Mouse (Mus musculus) c-Kit-positive CD71-positive TER-119-negative erythroid progenitor cells, embryonic 14.5 days (primary cell): ENCODE data around the gene Gpr137.

ENCODE experiments used
- DNase-seq: peaks from one replicate; pipeline ENCODE4 v3.0.0-alpha.2; 2013; ENCODE audit warnings: low read depth

The Gpr137 gene

DNA sequence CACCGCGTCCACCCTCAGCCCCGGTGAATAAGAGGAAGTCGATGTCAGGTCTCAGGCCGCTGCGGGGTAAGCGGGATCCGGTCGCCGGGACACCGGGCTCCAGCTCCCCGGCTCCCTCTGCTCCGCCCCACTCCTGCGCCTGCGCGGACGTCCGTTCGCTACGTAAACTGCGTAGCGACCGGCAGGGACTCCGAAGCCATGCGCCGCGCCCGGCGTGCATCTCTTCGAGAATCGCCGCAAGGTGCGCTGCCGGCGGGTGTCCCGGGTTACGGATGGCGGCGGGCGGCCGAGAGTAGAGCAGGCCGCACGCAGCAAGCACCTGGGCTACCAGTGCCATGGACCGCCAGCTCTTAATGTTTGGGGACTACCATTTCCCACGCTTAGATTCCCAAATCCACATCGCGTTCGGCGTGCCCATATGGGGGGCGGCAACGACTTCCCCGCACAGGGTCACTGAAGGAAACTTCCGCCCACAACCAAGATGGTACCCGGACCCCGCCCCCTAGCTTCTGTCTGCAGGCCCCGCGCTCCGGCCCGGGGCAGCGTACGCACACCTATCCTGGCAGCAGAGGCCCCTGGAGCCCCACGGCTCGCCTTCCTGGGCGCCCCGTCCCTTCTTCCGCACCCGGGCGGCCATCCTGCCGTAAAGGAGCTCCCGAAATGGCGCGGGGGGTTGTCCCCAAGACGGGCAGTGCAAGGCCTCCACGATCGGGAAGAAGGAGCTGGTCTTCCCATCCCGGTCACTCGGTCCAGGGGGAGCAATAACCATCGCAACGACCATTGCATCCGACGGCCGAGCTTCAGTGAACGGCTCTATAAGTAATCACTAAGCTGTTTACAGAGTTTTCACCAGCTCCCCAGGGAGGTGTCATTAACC, 670 bp downstream of the Gpr137 start, which contains the start of gene Bad:
Bad (plus strand) TSS at position 490 of the 877 bp plus-strand sequence.
- DNase-seq: peak; percentile 90

DNA sequence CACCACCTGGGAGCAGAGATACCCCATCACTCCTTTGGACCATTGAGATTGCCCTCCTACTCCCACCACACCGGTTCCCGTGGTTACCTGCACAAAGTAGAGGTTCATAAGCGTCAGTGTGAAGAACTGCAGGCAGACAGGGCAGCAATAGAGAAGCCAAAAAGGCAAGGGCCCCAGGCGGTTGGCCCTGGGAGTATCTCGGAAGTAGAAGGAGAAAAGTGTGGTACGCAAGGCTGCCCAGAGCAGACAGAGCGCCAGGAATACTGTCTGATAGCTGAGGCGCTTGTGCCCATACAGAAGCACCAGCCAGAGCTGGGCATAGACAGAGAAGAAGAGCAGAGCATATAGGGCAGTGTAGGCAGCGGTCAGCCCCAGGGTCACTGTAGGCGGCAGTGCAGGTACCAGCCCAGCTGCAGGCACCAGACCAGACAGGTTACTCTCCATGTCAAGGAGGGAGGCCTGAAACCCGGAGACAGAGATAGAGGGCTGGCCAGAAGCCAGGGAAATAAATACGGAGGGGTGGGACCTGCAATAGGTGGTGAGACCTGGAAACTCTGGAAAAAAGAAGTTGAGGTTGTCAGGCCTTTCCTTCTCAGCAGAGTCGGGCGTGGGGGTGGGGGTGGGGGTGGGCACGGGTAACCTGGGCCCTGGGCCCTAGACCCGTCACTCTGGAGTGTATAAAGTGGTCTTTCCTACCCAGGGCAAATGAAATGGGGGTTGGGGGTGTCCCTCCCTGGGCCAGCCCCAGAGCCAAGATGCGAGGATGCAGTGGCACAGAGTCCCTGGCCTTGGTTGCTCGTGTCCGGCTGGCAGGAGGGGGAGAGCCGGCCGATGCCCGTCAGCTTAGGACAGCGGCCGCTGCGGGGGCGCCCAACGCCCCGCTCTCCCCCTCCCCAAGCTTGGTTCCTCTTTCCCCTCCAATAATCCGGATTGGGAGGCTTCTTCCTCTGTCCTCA, 1.6 kb downstream of the Gpr137 start:
- no peak for DNase-seq

DNA sequence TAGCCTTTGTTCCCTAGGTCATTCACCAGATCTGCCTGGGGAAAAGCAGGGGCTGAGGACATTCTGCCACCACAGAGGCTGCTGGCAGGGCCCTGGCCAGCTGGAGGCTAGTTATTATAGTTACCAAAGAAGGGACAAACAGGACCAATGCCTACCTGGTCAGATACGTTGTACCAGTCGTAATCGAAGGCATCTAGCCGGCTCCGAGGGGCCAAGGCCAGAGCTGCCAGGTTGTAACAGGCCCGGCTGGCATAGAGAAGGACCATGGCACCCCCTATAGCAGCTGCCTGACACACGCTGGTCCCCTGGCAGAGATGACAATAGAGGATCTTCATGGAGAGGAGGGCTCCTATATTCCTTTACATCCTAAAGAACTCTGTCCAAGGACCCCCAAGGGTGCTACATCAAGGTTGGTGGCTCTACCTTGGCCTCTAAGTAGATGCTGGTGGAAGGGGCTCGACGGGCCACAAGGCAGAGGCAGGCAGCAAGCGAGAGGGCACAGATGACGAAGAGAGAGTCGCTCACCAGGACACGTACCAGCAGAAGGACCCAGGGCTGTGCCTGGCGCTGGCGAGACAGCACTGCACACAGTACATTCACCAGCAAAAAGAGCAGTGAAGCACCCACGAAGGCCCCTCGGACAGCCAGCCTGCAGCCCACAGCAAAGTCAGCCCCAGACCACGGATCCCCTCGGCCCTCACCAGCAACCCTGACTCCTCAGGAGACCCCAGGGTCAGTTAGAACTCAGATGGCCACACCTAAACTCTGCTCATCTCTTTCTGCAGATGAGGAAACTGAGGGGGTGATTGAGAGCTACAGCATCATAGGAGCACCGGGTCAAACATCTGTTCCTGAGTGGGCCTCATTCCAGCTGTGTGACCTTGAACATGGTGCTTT, 2.9 kb downstream of the Gpr137 start:
- no peak for DNase-seq

GRCm38 (mm10) chr19:6937541-6938465, 4.5 kb downstream of the Gpr137 start:
- DNase-seq: no peak

GRCm38 (mm10) chr19:6936299-6936698, 6.0 kb downstream of the Gpr137 start:
- DNase-seq: no peak

GRCm38 (mm10) chr19:6934195-6934977, 7.9 kb downstream of the Gpr137 start, which contains the start of gene Kcnk4:
Gene Kcnk4, minus strand, starts transcription at chr19:6934515.
- no peak for DNase-seq

DNA sequence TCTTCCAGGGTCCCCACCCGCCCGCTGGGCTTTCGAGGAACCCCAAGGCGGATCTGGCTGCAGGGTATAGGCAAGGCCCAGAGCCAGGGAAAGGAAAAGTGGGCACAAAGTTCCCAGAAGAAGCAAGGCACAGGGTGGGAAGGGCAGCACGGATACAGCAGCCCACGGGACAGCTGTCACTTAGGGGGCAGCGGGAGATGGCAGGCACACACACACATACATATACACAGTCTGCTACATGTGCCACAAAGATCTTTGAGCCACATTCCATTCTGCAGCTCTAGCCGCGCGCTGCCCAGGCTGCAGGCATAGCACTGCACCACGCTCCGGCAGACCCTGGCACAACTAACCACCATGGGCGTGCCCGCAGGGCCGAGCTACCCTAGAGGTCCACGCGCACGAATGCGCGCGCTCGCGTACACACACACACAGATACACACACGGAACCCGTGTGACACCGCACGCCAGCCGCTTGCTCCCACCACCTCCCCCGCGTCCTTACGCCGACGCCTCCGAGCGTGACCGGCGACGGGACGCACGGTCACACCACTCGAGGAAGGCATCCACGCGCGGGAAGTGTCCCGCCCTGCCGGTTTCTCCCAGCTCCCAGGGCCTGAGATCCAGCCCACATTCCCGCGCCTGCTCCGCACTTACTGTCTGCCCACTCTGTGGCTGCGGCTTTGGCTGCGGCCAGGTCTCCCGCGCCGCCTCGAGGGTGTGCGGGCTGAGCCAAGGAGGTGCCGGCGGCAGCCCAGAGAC, 8.7 kb downstream of the Gpr137 start:
- DNase-seq: no peak

GRCm38 (mm10) chr19:6933102-6933435, 9.2 kb downstream of the Gpr137 start:
- no peak for DNase-seq

GRCm38 (mm10) chr19:6932018-6932417, 10.3 kb downstream of the Gpr137 start:
- no peak for DNase-seq

DNA sequence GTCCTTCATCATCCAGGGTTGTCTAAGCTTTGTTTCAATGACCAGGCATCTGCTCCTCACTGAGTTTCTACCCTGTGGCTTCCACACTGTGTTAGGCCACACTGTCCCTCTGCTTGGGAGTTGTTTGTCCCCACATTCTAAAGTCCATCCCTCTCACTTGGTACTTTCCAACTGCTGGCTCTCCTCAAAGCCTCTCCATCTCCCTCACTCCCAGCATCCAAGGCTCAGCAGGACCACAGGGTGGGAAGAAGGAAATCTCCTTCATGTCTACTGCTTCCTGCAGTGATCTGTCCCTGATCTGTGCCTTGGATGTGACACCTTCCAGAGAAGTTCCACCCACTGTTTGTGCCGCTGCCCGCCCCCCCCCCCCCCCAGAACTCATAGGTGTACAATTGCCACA, 11.3 kb downstream of the Gpr137 start:
- DNase-seq: no peak

DNA sequence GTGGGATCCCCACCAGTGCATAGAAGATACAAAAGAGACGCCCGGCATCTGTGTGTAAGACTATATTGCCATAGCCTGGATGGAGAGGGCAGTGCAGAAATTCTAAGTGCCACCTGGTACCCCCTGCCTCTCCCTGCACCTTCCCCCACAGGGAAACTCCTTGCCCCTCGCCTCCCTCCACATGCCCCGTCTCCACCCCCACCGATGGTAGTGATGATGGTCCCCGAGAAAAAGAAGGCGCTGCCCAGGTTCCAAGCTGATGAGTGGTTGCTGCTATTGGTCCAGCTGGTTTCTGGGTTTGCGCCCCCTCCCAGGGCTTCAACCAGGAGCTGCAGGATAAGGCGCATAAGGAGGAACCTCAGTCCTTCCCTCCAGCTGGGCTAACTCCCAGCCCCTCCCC, 14.2 kb downstream of the Gpr137 start:
- DNase-seq: no peak

DNA sequence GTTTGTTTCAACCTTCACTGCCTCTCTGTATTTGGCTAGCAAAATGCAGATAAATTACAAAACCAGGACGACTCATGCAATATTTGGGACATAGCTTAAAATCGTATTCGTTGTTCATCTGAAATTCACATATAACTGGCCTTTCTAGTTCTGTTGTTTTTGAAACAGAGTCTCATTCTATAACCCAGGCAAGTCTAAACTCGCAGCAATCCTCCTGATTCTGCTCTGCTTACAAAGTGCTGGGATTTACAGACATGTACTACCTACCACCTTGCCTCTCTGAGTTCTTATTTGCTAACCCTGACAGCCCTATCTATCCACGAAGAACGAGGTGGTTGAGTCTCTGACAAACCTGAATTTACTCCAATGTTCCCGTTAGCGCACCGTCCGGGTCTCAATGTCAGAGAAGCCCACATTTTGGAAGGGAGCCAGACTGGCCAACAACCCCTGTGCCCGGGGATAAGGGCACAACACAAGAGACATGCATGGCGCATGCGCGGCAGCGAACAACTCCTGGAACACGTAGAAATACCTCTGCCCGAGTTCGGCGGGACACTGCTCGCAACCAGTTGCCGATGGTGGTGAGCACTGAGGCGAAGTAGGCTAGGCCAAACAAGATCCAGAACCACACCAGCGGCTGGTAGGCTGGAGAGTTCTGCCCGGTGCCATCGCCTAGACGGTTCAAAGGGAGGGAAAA, 15.6 kb downstream of the Gpr137 start:
- no peak for DNase-seq

GRCm38 (mm10) chr19:6925611-6926329, 16.5 kb downstream of the Gpr137 start:
- no peak for DNase-seq

- no peak for DNase-seq
Observed at GRCm38 (mm10) chr19:6925307-6925573, 17.0 kb downstream of the Gpr137 start, which contains the start of gene Catsperz. Gene Catsperz, minus strand, starts transcription at chr19:6925380.

DNA sequence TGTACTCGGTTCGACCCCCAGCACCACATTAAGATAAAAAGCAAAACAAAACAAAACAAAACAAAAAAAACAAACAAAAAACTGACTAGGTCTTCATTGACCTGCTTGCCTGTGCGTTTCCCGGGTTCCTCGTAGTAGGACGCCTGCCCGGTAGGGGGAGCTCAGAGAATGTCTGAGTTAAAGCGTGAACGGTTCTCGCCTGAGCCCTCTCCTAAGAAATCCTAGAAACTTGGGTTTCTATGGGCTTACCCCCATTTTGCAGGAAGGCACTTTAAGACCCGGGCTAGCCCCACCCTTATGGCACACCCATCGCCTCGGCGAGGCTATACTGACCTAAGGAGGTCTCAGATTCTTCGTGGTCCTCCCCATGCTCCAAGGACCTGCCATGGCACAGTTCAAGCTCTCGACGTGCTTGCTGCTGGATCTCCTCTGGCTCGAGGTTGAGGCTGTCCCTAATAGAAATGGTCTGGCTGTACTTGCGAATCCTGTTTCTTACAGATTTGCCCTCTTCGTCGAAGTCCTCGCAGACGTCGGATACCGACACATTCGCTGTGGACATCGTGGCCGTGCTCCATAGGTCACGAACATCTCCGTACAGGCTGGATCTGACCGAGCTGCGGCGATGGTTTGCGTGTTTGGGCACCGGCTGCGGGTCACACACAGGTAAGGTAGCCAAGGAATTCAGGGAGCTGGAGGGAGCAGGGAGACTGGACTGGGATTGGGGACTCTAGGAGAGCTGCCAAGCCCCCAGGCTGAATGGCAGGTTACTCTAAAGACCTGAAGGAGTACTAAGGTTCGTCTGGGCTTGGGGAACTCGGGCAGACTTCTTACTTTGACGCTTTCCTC, 17.6 kb downstream of the Gpr137 start:
- peak; percentile 68 for DNase-seq

GRCm38 (mm10) chr19:6922901-6923735, 19.2 kb downstream of the Gpr137 start:
- no peak for DNase-seq
